Mouse (Mus musculus): ENCODE results near the gene Utp14b.

DNA sequence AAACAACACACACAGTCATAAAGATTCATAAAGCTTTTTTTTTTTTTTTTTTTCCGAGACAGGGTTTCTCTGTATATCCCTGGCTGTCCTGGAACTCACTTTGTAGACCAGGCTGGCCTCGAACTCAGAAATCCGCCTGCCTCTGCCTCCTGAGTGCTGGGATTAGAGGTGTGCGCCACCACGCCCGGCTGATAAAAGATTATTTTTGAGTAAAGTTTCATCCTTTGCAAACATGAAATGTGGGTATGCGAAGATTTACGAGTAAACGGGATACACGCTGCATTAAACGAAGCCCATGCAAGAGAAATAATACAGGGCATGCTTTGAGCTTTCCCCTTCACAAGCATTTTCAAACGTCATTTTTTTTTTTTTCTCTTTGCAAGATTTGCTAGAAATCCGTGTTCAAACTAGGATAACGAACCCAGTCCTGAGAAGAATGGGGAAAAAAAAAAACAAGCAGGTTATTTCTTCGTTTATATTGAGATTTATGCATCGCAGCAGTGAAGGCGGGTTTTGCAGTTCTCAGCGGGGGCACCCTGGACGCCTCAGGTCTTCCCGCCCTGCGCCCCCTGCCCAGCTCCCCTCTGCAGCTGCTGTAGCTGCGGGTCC, 713 bp upstream of the Utp14b start:
- TF ChIP-seq CTCF (IDR thresholded peaks at IDR 0.05; ENCODE audit: control insufficient read depth, insufficient read depth, insufficient replicate concordance, low read depth, low read length) (no peak), POLR2A (IDR thresholded peaks at IDR 0.05; ENCODE audit: control insufficient read depth, low read depth, low read length) (no peak)
